9 mouse cellular contexts compared by ENCODE assay signal in genomic region chr3:65938211-65938610, GRCm38 (mm10). TPM values are rescaled to one million over a fixed set of nuclear protein-coding genes. Genes with fewer than 3 reads are reported as not detected.
DNase-seq lines count a peak whose midpoint lies in the region; ATAC-seq and TF ChIP-seq lines count a peak whose summit lies in the region.
"Had no signal": no experiment of that assay in that cellular context is flagged by ENCODE, and none has a peak within 500 bp of the region (broad histone marks: within the 10 kb centered on the region; RNA-seq: fewer than 3 reads in every experiment).

No protein-coding gene starts in this region.

- no peak overlapping the region for H3K27ac ChIP-seq in hindbrain, embryonic 16.5 days (ENCODE audit: low read depth, low read length)
- H3K27ac ChIP-seq in hindbrain, embryonic 13.5 days, result no peak overlapping the region
- no peak overlapping the region for H3K27ac ChIP-seq in liver, embryonic 14.5 days
- H3K27ac ChIP-seq: limb, embryonic 15.5 days had no signal

- H3K9ac ChIP-seq in hindbrain, embryonic 16.5 days (ENCODE audit: low read depth, low read length), result no peak overlapping the region
- H3K9ac ChIP-seq in hindbrain, embryonic 13.5 days, result no peak overlapping the region
- no peak overlapping the region for H3K9ac ChIP-seq in liver, embryonic 14.5 days (replicated peaks)
- H3K9ac ChIP-seq: limb, embryonic 15.5 days had no signal

- H3K4me1 ChIP-seq in hindbrain, embryonic 16.5 days (ENCODE audit: control insufficient read depth, insufficient read depth, low read depth, low read length), result no peaks in the 10 kb centered on the region
- no peaks in the 10 kb centered on the region for H3K4me1 ChIP-seq in hindbrain, embryonic 13.5 days (replicated peaks)
- H3K4me1 ChIP-seq in liver, embryonic 14.5 days (replicated peaks; ENCODE audit: control insufficient read depth in 2 of 2, insufficient read depth in 2 of 2, low read length in 1 of 2), result no peaks in the 10 kb centered on the region; a peak in 1 of 4 replicates
- H3K4me1 ChIP-seq: limb, embryonic 15.5 days had no signal

- ATAC-seq in hindbrain, embryonic 16.5 days, result peak; percentile 68; the same call in 1 of the 2 replicates
- no peak for ATAC-seq in hindbrain, embryonic 13.5 days (ENCODE audit: low FRiP score)
- no peak for ATAC-seq in liver, embryonic 14.5 days (ENCODE audit: insufficient read depth)

- peak; percentile 59 for DNase-seq in 416B (ENCODE audit: low read depth)
- DNase-seq in R1 (ENCODE audit: low read depth, low spot score), result peak; percentile 44
- no peak for DNase-seq in liver, embryonic 14.5 days (ENCODE audit: low read depth in 3 of 3, low spot score in 3 of 3)
- no peak for DNase-seq in urinary bladder, postnatal 25 days (ENCODE audit: low spot score)
- no peak for DNase-seq in thymus, postnatal 25 days
- no peak for DNase-seq in kidney, postnatal 10 days

- H3K9me3 ChIP-seq in hindbrain, embryonic 16.5 days (ENCODE audit: control insufficient read depth, low read length), result no peaks in the 10 kb centered on the region
- H3K9me3 ChIP-seq in hindbrain, embryonic 13.5 days, result no peaks in the 10 kb centered on the region
- H3K9me3 ChIP-seq in liver, embryonic 14.5 days (ENCODE audit: control insufficient read depth, low read length), result no peaks in the 10 kb centered on the region
- H3K9me3 ChIP-seq: limb, embryonic 15.5 days had no signal

- TF ChIP-seq EP300 in liver, embryonic 14.5 days (IDR thresholded peaks at IDR 0.05; ENCODE audit: low read depth), result no peak

- H3K27me3 ChIP-seq in hindbrain, embryonic 16.5 days (replicated peaks; ENCODE audit: control insufficient read depth, insufficient read depth, low read length), result no peaks in the 10 kb centered on the region
- no peaks in the 10 kb centered on the region for H3K27me3 ChIP-seq in hindbrain, embryonic 13.5 days
- no peaks in the 10 kb centered on the region for H3K27me3 ChIP-seq in liver, embryonic 14.5 days (ENCODE audit: control insufficient read depth, insufficient read depth, low read length)
- H3K27me3 ChIP-seq: limb, embryonic 15.5 days had no signal

- no peaks in the 10 kb centered on the region for H3K36me3 ChIP-seq in hindbrain, embryonic 16.5 days (ENCODE audit: control insufficient read depth, insufficient read depth, low read length)
- no peaks in the 10 kb centered on the region for H3K36me3 ChIP-seq in hindbrain, embryonic 13.5 days
- no peaks in the 10 kb centered on the region for H3K36me3 ChIP-seq in liver, embryonic 14.5 days (replicated peaks; ENCODE audit: control insufficient read depth, insufficient read depth, low read depth)
- H3K36me3 ChIP-seq: limb, embryonic 15.5 days had no signal

- TF ChIP-seq CTCF in liver, embryonic 14.5 days (IDR thresholded peaks at IDR 0.05; ENCODE audit: low read depth), result peak; percentile 51; the same call in 1 of the 2 replicates

- H3K4me3 ChIP-seq in hindbrain, embryonic 16.5 days (ENCODE audit: low read length), result no peak overlapping the region
- H3K4me3 ChIP-seq in hindbrain, embryonic 13.5 days, result no peak overlapping the region
- no peak overlapping the region for H3K4me3 ChIP-seq in liver, embryonic 14.5 days (ENCODE audit: insufficient read depth in 1 of 2, low read depth in 2 of 2, low read length in 2 of 2)
- H3K4me3 ChIP-seq: limb, embryonic 15.5 days had no signal

- WGBS in hindbrain, embryonic 16.5 days, result 24% methylated on average over 3 of the region's 3 CpGs
- WGBS in hindbrain, embryonic 13.5 days, result 25% methylated on average over 3 of the region's 3 CpGs
- 30% methylated on average over 3 of the region's 3 CpGs for WGBS in liver, embryonic 14.5 days (ENCODE audit: insufficient replicate concordance)

- no peak overlapping the region for H3K4me2 ChIP-seq in hindbrain, embryonic 16.5 days (ENCODE audit: low read length)
- no peak overlapping the region for H3K4me2 ChIP-seq in hindbrain, embryonic 13.5 days
- H3K4me2 ChIP-seq in liver, embryonic 14.5 days (ENCODE audit: low read depth), result no peak overlapping the region
- H3K4me2 ChIP-seq: limb, embryonic 15.5 days had no signal

RNA-seq across cellular contexts. Expression of gene Ccnl1, which starts 19.8 kb away (rescaled TPM):
- polyA plus RNA-seq in hindbrain, embryonic 16.5 days (2015; fragmentation: Nextera tagmentation; extraction: Ambion mirVana), result 53.2 and 60.5 TPM in 2 replicates
- 80.1 and 80.9 TPM in 2 replicates for polyA plus RNA-seq in hindbrain, embryonic 13.5 days (2015; fragmentation: Nextera tagmentation; extraction: Ambion mirVana)
- 29.9 and 45.9 TPM in 2 replicates for polyA plus RNA-seq in liver, embryonic 14.5 days (2012; rRNA removed)
- 41.6 and 44.2 TPM in 2 replicates for polyA plus RNA-seq in liver, embryonic 14.5 days (2014; fragmentation: Nextera tagmentation; extraction: Ambion mirVana)

Comparison
In these comparisons a context has a peak if more than half of its experiments do, and no peak if none do; other contexts are left out.
1. DNase-seq: peak in 416B (single experiment) and R1 (single experiment); none in liver, embryonic 14.5 days (0 of 3), urinary bladder, postnatal 25 days (single experiment), thymus, postnatal 25 days (single experiment) and kidney, postnatal 10 days (single experiment).